Mouse (Mus musculus) neural tube, embryonic 12.5 days (tissue): ENCODE measurements around the gene Hoxc12. TPM values are rescaled to one million over a fixed set of nuclear protein-coding genes. Genes with fewer than 3 reads are reported as not detected.
A peak's percentile ranks its signal among the peaks of the same experiment; 100 is the strongest.

ENCODE experiments used
- ATAC-seq: fragments of 200-750 bp; cut with Nextera tagmentation; 2 replicates; pipeline ENCODE4 v1.8.0; 2017; ENCODE audit warnings: low read depth, mild to moderate bottlenecking, moderate TSS enrichment, moderate library complexity; ENCODE audit not compliant: low FRiP score
- H3K27ac ChIP-seq: fragments of 300-500 bp; sonication (generic); 2 replicates; pipeline ENCODE4 v1.5.1; 2016
- H3K27me3 ChIP-seq: fragments of 300-500 bp; sonication (generic); replicated peaks from 2 replicates; pipeline ENCODE4 v1.6.1; 2016; ENCODE audit warnings: mild to moderate bottlenecking
- H3K36me3 ChIP-seq: fragments of 300-500 bp; sonication (generic); 2 replicates; pipeline ENCODE4 v1.6.1; 2016; ENCODE audit warnings: mild to moderate bottlenecking
- H3K4me1 ChIP-seq: fragments of 300-500 bp; sonication (generic); 2 replicates; pipeline ENCODE4 v1.6.1; 2016
- H3K4me2 ChIP-seq: fragments of 300-500 bp; sonication (generic); replicated peaks from 2 replicates; pipeline ENCODE4 v1.6.1; 2016; ENCODE audit warnings: mild to moderate bottlenecking
- H3K4me3 ChIP-seq: fragments of 300-500 bp; sonication (generic); 2 replicates; pipeline ENCODE4 v1.5.1; 2016
- H3K9ac ChIP-seq: fragments of 300-500 bp; sonication (generic); 2 replicates; pipeline ENCODE4 v1.6.1; 2016; ENCODE audit warnings: mild to moderate bottlenecking
- H3K9me3 ChIP-seq: fragments of 300-500 bp; sonication (generic); 2 replicates; pipeline ENCODE4 v1.6.1; 2016; ENCODE audit warnings: mild to moderate bottlenecking
- WGBS: fragments of 180-500 bp; shearing (Covaris S2); methylation state at CpG from one replicate; pipeline ENCODE4 v1.1.7; 2016; 5-methylcytosine and 5-hydroxymethylcytosine counted together
- polyA plus RNA-seq: library from polyadenylated mRNA; unstranded; fragments of >200 nt; fragmentation: Nextera tagmentation; extraction: Ambion mirVana; gene quantifications from 2 replicates; pipeline ENCODE4 v1.2.1, GENCODE M21; 2016

Gene Hoxc12
- polyA plus RNA-seq, 1 experiment from 2014 or later = 8.1 TPM

DNA sequence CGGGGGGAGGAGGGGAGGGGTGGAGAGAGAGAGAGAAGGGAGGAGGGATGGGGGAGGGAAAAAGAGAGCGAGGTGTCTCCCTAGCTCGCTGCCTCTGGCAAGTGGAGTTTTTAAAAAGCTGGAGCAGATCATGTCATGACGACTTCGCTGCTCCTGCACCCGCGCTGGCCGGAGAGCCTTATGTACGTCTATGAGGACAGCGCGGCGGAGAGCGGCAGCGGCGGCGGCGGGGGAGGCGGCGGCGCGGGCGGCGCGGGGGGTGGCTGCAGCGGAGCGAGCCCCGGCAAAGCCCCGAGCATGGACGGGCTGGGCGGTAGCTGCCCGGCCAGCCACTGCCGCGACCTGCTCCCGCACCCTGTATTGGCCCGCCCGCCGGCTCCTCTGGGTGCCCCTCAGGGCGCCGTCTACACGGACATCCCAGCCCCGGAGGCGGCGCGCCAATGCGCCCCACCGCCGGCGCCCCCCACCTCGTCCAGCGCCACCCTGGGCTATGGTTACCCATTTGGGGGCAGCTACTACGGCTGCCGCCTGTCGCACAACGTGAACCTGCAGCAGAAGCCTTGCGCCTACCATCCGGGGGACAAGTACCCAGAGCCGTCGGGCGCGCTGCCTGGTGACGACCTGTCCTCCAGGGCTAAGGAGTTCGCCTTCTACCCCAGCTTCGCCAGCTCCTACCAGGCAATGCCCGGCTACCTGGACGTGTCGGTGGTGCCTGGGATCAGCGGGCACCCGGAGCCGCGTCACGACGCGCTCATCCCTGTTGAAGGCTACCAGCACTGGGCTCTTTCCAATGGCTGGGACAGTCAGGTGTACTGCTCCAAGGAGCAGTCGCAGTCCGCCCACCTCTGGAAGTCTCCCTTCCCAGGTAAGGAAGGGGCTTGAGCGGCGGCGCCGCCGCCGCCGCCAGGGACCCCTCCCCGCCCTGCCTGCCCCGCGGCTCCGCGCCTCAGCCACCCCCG lies 15.2 kb upstream of the Hoxc12 start, which contains the start of gene Hoxc13:
Gene Hoxc13, plus strand, starts transcription at position 51 of the 959 bp plus-strand sequence.
- H3K27ac ChIP-seq = no peak within 1 kb of the TSS
- H3K36me3 ChIP-seq = no peaks in the 10 kb centered on the region
- H3K9ac ChIP-seq = peak within 1 kb of the TSS; percentile 55
- 1% methylated on average over 78 of the region's 88 CpGs for WGBS
- ATAC-seq = peak; percentile 57
- H3K4me1 ChIP-seq = peaks cover 12% of the 10 kb centered on the region; the same call in 1 of the 2 replicates
- H3K27me3 ChIP-seq = peaks cover 96% of the 10 kb centered on the region
- H3K9me3 ChIP-seq = no peaks in the 10 kb centered on the region
- H3K4me2 ChIP-seq = peak within 1 kb of the TSS; percentile 53
- peak within 1 kb of the TSS; percentile 36 for H3K4me3 ChIP-seq

DNA sequence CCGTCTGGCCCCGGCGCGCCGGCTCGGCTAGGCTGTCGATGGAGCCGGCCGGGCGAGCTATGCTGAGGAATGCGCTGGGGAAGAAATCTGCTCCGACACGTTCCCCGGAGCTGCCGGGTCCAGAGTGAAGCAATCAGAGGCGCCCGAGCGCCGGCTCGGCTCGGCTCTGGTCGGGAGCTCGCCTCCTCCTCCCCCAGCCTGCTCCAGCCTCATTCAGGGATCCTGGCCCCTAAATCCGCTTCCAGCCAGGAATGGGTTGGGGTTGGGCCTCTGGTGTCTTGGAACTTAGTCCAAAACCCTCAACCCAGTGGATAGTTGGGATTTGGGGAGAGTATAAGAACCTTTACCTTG lies 14.6 kb upstream of the Hoxc12 start:
- under 1% methylated on average over 22 of the region's 24 CpGs for WGBS
- Histone ChIP-seq H3K4me2 (peak overlapping the region; percentile 53), H3K36me3 (no peaks in the 10 kb centered on the region), H3K9ac (peak overlapping the region; percentile 55), H3K27me3 (peaks cover 95% of the 10 kb centered on the region), H3K4me1 (peaks cover 12% of the 10 kb centered on the region; the same call in 1 of the 2 replicates), H3K27ac (no peak overlapping the region), H3K4me3 (peak overlapping the region; percentile 36), H3K9me3 (no peaks in the 10 kb centered on the region)
- ATAC-seq = no peak

DNA sequence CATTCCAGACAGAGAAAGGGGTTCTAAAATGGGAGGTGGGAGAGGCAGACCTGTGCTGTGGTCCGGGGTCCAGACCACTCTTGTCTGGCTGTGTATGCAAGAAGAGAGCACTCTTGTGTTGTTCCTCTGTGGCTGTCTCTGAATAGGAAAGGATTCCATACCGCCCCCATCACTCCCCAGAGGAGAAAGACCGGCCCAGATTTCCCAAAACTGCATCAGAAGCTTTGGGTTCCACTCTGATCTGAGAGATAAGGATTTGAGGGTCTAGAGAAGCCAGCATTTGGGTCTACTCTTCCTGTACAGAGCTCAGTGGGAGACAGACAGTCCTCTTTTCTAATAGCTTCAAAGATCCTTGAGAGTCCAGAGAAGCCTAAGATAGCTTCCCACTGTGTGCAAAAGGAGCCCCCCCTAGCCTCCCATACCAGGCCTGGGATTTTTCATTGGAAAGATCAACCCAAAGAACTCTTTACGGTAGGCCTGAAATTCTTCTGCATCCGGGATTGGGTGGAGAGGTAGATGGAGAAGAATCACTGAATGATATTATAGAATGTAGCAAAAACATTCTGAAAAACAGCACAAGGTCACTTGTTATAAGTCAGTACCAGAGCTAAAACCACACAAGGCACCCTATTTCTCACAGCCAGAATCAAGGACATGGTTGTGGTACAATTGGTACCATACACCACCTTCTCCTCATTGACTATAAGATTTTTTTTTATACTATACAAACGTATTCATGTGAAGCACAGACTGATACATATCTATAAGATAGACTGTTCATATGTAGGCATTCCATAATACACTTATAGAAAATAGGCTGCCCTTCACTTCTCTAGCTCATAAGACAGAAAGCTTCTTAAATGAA lies 13.7 kb upstream of the Hoxc12 start:
- 0 out of 2 replicates have a peak overlapping the region, but pooled peaks have one; percentile 15 for H3K4me2 ChIP-seq
- H3K9me3 ChIP-seq = no peaks in the 10 kb centered on the region
- peak overlapping the region; percentile 16 for H3K4me3 ChIP-seq
- H3K4me1 ChIP-seq = peaks cover 12% of the 10 kb centered on the region; the same call in 1 of the 2 replicates
- peaks cover 95% of the 10 kb centered on the region for H3K27me3 ChIP-seq
- no peaks in the 10 kb centered on the region for H3K36me3 ChIP-seq
- H3K27ac ChIP-seq = no peak overlapping the region
- H3K9ac ChIP-seq = 0 out of 2 replicates have a peak overlapping the region, but pooled peaks have one; percentile 9
- WGBS = 11% methylated on average over 6 of the region's 6 CpGs
- ATAC-seq = no peak

DNA sequence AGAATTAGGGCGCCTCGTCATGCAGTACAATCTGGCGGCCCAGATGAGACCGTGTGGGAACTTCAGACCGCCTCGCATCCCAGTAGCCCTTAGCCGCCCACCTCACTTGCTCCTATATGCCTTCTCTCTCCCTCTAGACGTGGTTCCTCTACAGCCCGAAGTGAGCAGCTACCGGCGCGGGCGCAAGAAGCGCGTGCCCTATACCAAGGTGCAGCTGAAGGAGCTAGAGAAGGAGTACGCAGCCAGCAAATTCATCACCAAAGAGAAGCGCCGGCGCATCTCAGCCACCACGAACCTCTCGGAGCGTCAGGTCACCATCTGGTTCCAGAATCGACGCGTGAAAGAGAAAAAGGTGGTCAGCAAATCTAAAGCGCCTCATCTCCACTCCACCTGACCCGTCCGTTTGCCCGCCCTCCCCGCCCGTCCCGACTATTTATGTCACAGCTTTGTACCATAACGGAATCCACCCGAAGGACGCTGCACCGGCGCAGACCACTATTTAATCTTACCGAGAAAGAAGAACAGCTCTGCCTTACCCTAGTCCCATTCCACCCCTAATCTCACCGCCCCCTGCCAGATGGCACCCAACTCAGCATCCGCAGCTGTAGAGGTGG lies 9.4 kb upstream of the Hoxc12 start:
- Histone ChIP-seq H3K9me3 (no peaks in the 10 kb centered on the region), H3K4me2 (peak overlapping the region; percentile 33), H3K4me3 (peak overlapping the region; percentile 11; the same call in 1 of the 2 replicates), H3K36me3 (no peaks in the 10 kb centered on the region), H3K9ac (0 out of 2 replicates have a peak overlapping the region, but pooled peaks have one; percentile 13), H3K4me1 (no peaks in the 10 kb centered on the region), H3K27me3 (peaks cover 95% of the 10 kb centered on the region), H3K27ac (no peak overlapping the region)
- 1% methylated on average over 40 of the region's 40 CpGs for WGBS
- no peak for ATAC-seq

DNA sequence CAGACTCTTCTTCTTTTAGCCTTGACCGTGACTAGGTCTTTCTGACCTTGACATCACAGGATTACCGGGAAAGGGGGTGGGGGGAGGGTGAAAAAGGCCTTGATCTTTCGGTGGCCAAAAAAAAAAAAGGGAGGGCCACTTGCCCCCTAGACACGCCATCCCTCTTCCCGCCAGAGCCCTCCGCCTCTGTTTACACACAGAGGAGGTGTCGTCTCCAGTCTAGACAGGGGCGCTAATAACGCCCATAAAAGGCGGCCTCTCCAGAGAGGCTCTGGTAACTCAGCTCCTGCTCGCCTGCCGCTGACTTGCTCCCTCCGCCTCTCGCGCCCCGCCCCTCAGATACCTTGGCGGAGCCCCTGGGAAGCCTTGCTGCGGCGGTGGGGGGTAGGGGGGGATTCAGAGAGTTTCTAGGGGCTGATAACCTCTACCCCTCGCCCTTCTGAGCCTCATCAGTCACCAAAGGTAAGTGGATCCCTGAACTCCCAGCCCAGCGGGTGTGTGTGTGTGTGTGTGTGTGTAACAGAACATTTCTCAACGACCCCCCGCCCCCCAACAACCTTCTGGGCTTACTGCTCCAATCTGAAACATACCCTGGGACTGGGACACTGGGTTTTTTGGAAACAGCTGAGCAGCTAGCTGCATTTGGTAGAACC lies 4.7 kb upstream of the Hoxc12 start:
- Histone ChIP-seq H3K4me1 (no peaks in the 10 kb centered on the region), H3K9me3 (no peaks in the 10 kb centered on the region), H3K27me3 (peaks cover 95% of the 10 kb centered on the region), H3K4me3 (0 out of 2 replicates have a peak overlapping the region, but pooled peaks have one; percentile 5), H3K4me2 (peak overlapping the region; percentile 36), H3K27ac (no peak overlapping the region), H3K36me3 (no peaks in the 10 kb centered on the region), H3K9ac (0 out of 2 replicates have a peak overlapping the region, but pooled peaks have one; percentile 8)
- no peak for ATAC-seq
- WGBS = under 1% methylated on average over 23 of the region's 23 CpGs

DNA sequence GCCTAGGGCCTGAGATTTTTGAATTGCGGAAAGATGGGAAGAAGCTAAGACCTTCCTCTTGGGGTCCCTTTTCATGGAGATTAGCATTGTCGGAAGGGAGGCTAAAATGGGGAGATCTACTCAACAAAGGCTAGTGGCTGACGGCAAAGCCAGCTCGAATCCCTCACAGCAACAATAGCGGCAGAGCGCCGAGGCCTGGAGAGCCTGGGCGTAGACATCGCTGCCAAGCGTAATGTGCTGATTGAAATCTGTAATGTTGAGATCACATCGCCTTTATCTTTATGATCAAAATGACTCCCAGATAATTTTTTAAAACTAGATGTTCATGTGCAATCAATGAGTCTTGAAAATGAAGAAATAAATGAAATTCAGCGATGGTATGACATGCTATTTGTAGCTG lies 2.1 kb upstream of the Hoxc12 start:
- H3K4me2 ChIP-seq = peak overlapping the region; percentile 16; the same call in 1 of the 2 replicates
- no peaks in the 10 kb centered on the region for H3K9me3 ChIP-seq
- H3K9ac ChIP-seq = peak overlapping the region; percentile 36; the same call in 1 of the 2 replicates
- no peak overlapping the region for H3K27ac ChIP-seq
- 0 out of 2 replicates have a peak overlapping the region, but pooled peaks have one; percentile 7 for H3K4me3 ChIP-seq
- no peaks in the 10 kb centered on the region for H3K36me3 ChIP-seq
- peaks cover 4% of the 10 kb centered on the region; the same call in 1 of the 2 replicates for H3K4me1 ChIP-seq
- no peak for ATAC-seq
- H3K27me3 ChIP-seq = peaks cover 95% of the 10 kb centered on the region
- 1% methylated on average over 12 of the region's 12 CpGs for WGBS

DNA sequence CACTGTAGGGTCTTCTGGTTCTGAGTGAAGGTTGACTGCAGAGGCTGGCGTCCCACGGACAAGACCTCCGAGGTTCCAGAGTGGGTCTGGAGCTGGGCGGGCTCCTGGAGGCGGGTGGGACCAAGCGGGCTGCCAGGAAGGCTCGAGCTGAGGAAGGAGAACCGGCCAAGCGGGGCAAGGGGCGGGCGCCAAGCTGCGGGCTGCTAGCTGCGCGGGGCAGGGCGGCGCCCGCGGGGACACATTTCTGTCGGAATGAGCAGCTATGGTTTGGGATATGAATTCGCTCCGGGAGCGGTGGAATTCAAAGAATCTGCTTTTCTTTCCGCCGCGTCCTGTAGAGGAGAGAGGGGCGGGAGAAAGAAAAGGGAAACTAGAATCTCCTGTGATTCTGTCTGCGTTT lies 1.7 kb upstream of the Hoxc12 start:
- peaks cover 9% of the 10 kb centered on the region for H3K4me1 ChIP-seq
- WGBS = 1% methylated on average over 27 of the region's 27 CpGs
- no peak for ATAC-seq
- H3K9ac ChIP-seq = 0 out of 2 replicates have a peak overlapping the region, but pooled peaks have one; percentile 29
- peak overlapping the region; percentile 26 for H3K4me3 ChIP-seq
- no peaks in the 10 kb centered on the region for H3K36me3 ChIP-seq
- H3K27ac ChIP-seq = no peak overlapping the region
- peak overlapping the region; percentile 46 for H3K4me2 ChIP-seq
- H3K27me3 ChIP-seq = peaks cover 95% of the 10 kb centered on the region
- no peaks in the 10 kb centered on the region for H3K9me3 ChIP-seq

DNA sequence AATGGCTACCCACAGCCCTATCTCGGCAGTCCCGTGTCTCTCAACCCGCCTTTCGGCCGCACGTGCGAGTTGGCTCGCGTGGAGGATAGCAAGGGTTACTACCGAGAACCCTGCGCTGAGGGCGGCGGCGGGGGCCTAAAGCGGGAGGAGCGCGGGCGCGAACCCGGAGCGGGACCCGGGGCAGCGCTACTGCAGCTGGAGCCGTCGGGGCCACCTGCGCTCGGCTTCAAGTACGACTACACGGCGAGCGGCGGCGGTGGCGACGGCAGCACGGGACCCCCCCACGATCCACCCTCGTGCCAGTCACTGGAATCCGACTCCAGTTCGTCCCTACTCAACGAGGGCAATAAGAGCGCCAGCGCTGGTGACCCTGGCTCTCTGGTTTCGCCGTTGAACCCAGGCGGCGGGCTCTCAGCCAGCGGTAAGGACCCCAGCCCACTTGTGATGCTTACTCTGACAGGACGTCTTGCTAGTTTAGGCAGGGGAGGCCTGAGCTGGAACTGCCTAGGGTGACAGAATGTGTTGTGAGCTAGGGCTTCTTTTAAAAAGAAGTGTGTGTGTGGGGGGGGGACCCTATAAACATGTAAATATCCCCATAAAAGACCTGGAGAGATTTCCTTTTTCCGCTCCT lies 594 bp downstream of the Hoxc12 start:
- 1% methylated on average over 50 of the region's 50 CpGs for WGBS
- peaks cover 12% of the 10 kb centered on the region for H3K4me1 ChIP-seq
- H3K9ac ChIP-seq = peak overlapping the region; percentile 52
- H3K36me3 ChIP-seq = no peaks in the 10 kb centered on the region
- H3K27ac ChIP-seq = no peak overlapping the region
- no peak for ATAC-seq
- peak overlapping the region; percentile 47 for H3K4me2 ChIP-seq
- no peaks in the 10 kb centered on the region for H3K9me3 ChIP-seq
- peak overlapping the region; percentile 37 for H3K4me3 ChIP-seq
- peaks cover 95% of the 10 kb centered on the region for H3K27me3 ChIP-seq

DNA sequence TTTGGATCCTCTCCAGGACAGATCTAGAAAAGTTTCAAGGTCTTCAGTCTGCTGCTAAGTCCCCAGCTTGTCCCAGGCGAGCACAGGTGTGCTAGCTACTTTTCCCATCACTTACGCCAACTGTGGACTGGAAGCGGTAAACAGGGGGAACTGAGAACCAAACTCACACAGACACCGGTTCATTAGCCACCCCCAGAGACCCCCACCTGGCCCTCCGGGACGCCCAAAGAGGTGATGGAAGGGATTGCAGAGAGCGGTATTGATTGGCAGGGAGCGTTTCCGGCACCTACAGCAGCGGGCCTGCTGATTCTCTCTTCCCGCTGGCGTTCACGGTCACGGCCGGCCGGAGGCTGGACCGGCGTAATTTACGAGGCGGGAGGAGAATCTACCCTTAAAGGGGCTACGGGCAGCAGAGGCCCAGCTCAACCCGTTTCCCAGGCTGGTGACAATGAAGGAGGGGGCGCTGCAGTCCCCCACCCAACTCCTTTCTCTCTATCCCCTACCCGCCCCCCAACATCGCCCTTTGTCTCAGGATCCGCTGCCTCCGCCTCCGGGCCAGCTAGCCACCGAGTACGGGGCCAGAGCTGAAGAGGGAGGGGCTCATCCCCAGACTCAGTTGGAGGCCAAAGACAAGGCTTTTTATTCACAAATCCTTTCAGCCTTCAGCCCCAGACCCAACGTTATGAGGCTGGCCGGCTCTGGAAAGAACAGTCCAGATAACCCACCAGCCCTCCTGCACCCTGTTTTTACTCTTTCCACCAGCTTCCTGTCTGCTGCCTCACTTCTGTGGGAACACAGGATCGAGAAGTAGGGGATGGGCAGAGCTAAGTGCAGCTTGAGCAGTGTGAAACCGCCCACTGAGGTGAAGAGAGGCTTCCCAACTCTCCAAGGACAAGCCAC lies 2.9 kb downstream of the Hoxc12 start:
- no peaks in the 10 kb centered on the region for H3K36me3 ChIP-seq
- peaks cover 21% of the 10 kb centered on the region for H3K4me1 ChIP-seq
- peaks cover 94% of the 10 kb centered on the region for H3K27me3 ChIP-seq
- no peak overlapping the region; the same call in 1 of the 2 replicates for H3K27ac ChIP-seq
- H3K9me3 ChIP-seq = no peaks in the 10 kb centered on the region
- peak; percentile 35; the same call in 1 of the 2 replicates for ATAC-seq
- peak overlapping the region; percentile 49 for H3K9ac ChIP-seq
- WGBS = under 1% methylated on average over 34 of the region's 34 CpGs
- peak overlapping the region; percentile 26 for H3K4me3 ChIP-seq
- H3K4me2 ChIP-seq = peak overlapping the region; percentile 47
